Mouse (Mus musculus) macrophage (primary cell): ENCODE measurements around the gene Cdk2ap2. TPM values are rescaled to one million over a fixed set of nuclear protein-coding genes. Genes with fewer than 3 reads are reported as not detected.
"Not testable (repeated sequence)": the region's sequence is repeated elsewhere in the genome, so short reads cannot be mapped to it uniquely, and the experiment has no call there.

Source experiments
- H3K27ac ChIP-seq: fragments of 350-480 bp; formaldehyde crosslinking; 2 replicates; pipeline ENCODE4 v1.9.0; 2021
- H3K36me3 ChIP-seq: fragments of 350-480 bp; formaldehyde crosslinking; 2 replicates; pipeline ENCODE4 v1.9.0; 2021; ENCODE audit errors: inconsistent target
- H3K4me3 ChIP-seq: fragments of 350-480 bp; formaldehyde crosslinking; 2 replicates; pipeline ENCODE4 v1.9.0; 2021; ENCODE audit errors: inconsistent target
- H3K79me2 ChIP-seq: fragments of 350-480 bp; formaldehyde crosslinking; 2 replicates; pipeline ENCODE4 v1.9.0; 2021; ENCODE audit errors: inconsistent target
- WGBS: methylation state at CpG from one replicate; pipeline ENCODE4 v1.1.7; 2026; ENCODE audit warnings: inconsistent platforms; ENCODE audit not compliant: missing documents; 5-methylcytosine and 5-hydroxymethylcytosine counted together
- polyA plus RNA-seq: library from polyadenylated mRNA; stranded (reverse); fragments of 250-400 nt; gene quantifications from 3 replicates; pipeline ENCODE4 v1.2.4, GENCODE M21; 2018; ENCODE audit warnings: inconsistent platforms
- total RNA-seq, 78 experiments: library from RNA; depleted of rRNA; stranded (reverse); fragments of 250-400 nt; gene quantifications; 1 replicate in 9 of 78; 2 replicates in 24 of 78; 3 replicates in 43 of 78; 4 replicates in 2 of 78; pipeline ENCODE4 v1.2.4; 2018; ENCODE audit warnings: inconsistent platforms in 56 of 78

The Cdk2ap2 gene
- total RNA-seq (2018; cell fraction: chromatin; rRNA removed): 10 to 100 TPM in 8 of 26 experiments, 1 to 10 TPM in 18; 1.7 to 17.1 (median 6.7) TPM
- total RNA-seq (2018; cell fraction: cytosol; rRNA removed): 10 to 100 TPM; 19.2 to 35.9 (median 29.0) TPM
- total RNA-seq (2018; cell fraction: nucleus; rRNA removed): 10 to 100 TPM in 14 of 26 experiments, 1 to 10 TPM in 12; 3.5 to 25.6 (median 11.1) TPM
- 16.7 to 37.3 TPM (median 23.1 TPM) in 3 replicates for polyA plus RNA-seq

GRCm38 (mm10) chr19:4096642-4097440, at the start of gene Cdk2ap2:
TSS of gene Cdk2ap2 (plus strand) at chr19:4097182.
- Histone ChIP-seq H3K79me2 (no peaks in the 10 kb centered on the region; the same call in 1 of the 2 replicates), H3K36me3 (no peaks in the 10 kb centered on the region), H3K27ac (peak within 1 kb of the TSS; percentile 50; the same call in 1 of the 2 replicates), H3K4me3 (peak within 1 kb of the TSS; percentile 37)
- 1% methylated on average over 63 of the region's 65 CpGs for WGBS

- WGBS: 19% methylated on average over 4 of the region's 4 CpGs
- Histone ChIP-seq H3K36me3 (no peaks in the 10 kb centered on the region), H3K79me2 (no peaks in the 10 kb centered on the region), H3K27ac (no peak overlapping the region), H3K4me3 (no peak overlapping the region)
Observed at GRCm38 (mm10) chr19:4047859-4048258, 49.1 kb upstream of the Cdk2ap2 start.

- H3K79me2 ChIP-seq, H3K36me3 ChIP-seq, H3K4me3 ChIP-seq, H3K27ac ChIP-seq: not testable (repeated sequence)
- WGBS: 81% methylated on average over 5 of the region's 5 CpGs
Observed at GRCm38 (mm10) chr19:4049069-4049468, 47.9 kb upstream of the Cdk2ap2 start.

- Histone ChIP-seq H3K27ac (no peak overlapping the region), H3K79me2 (no peaks in the 10 kb centered on the region), H3K36me3 (no peaks in the 10 kb centered on the region), H3K4me3 (no peak overlapping the region)
- 100% methylated on average over 4 of the region's 5 CpGs for WGBS
Observed at GRCm38 (mm10) chr19:4051016-4051415, 46.0 kb upstream of the Cdk2ap2 start.

GRCm38 (mm10) chr19:4051741-4052515, 45.1 kb upstream of the Cdk2ap2 start:
- Histone ChIP-seq H3K36me3 (no peaks in the 10 kb centered on the region), H3K79me2 (no peaks in the 10 kb centered on the region), H3K27ac (no peak overlapping the region), H3K4me3 (no peak overlapping the region)
- 59% methylated on average over 10 of the region's 10 CpGs for WGBS

- Histone ChIP-seq H3K4me3 (no peak overlapping the region), H3K36me3 (no peaks in the 10 kb centered on the region), H3K79me2 (no peaks in the 10 kb centered on the region), H3K27ac (no peak overlapping the region)
- 71% methylated on average over 5 of the region's 5 CpGs for WGBS
Observed at GRCm38 (mm10) chr19:4052516-4053030, 44.4 kb upstream of the Cdk2ap2 start.

- H3K27ac ChIP-seq: no peak overlapping the region
- H3K36me3 ChIP-seq: no peaks in the 10 kb centered on the region
- H3K79me2 ChIP-seq: no peaks in the 10 kb centered on the region
- no peak overlapping the region for H3K4me3 ChIP-seq
- 91% methylated on average over 2 of the region's 5 CpGs for WGBS
Observed at GRCm38 (mm10) chr19:4054613-4055012, 42.4 kb upstream of the Cdk2ap2 start.

- no peak overlapping the region for H3K4me3 ChIP-seq
- no peaks in the 10 kb centered on the region for H3K36me3 ChIP-seq
- no peaks in the 10 kb centered on the region for H3K79me2 ChIP-seq
- WGBS: 92% methylated on average over 8 of the region's 8 CpGs
- H3K27ac ChIP-seq: no peak overlapping the region
Observed at GRCm38 (mm10) chr19:4055216-4055946, 41.6 kb upstream of the Cdk2ap2 start.

- WGBS: 91% methylated on average over 15 of the region's 15 CpGs
- Histone ChIP-seq H3K27ac (no peak overlapping the region), H3K36me3 (no peaks in the 10 kb centered on the region), H3K4me3 (no peak overlapping the region), H3K79me2 (no peaks in the 10 kb centered on the region)
Observed at GRCm38 (mm10) chr19:4055947-4056693, 40.9 kb upstream of the Cdk2ap2 start.

GRCm38 (mm10) chr19:4056727-4057126, 40.3 kb upstream of the Cdk2ap2 start:
- no peaks in the 10 kb centered on the region for H3K36me3 ChIP-seq
- no peak overlapping the region for H3K4me3 ChIP-seq
- no peaks in the 10 kb centered on the region for H3K79me2 ChIP-seq
- WGBS: 91% methylated on average over 4 of the region's 4 CpGs
- H3K27ac ChIP-seq: no peak overlapping the region

GRCm38 (mm10) chr19:4057389-4057788, 39.6 kb upstream of the Cdk2ap2 start:
- Histone ChIP-seq H3K79me2 (no peaks in the 10 kb centered on the region), H3K4me3 (no peak overlapping the region), H3K27ac (no peak overlapping the region), H3K36me3 (no peaks in the 10 kb centered on the region)
- WGBS: 97% methylated on average over 13 of the region's 13 CpGs

GRCm38 (mm10) chr19:4057962-4058361, 39.0 kb upstream of the Cdk2ap2 start:
- WGBS: 97% methylated on average over 7 of the region's 7 CpGs
- Histone ChIP-seq H3K79me2 (no peaks in the 10 kb centered on the region), H3K4me3 (no peak overlapping the region), H3K36me3 (no peaks in the 10 kb centered on the region), H3K27ac (no peak overlapping the region)

- Histone ChIP-seq H3K36me3 (no peaks in the 10 kb centered on the region), H3K79me2 (no peaks in the 10 kb centered on the region), H3K27ac (no peak overlapping the region), H3K4me3 (no peak overlapping the region)
- WGBS: 100% methylated on average over 5 of the region's 5 CpGs
Observed at GRCm38 (mm10) chr19:4058581-4058980, 38.4 kb upstream of the Cdk2ap2 start.
